Mouse (Mus musculus) liver, adult 2 months (tissue): ENCODE measurements around the gene Usp39.

Source experiments
- CTCF ChIP-seq: fragments of 200-500 bp; IDR thresholded peaks from 2 replicates; pipeline ENCODE4 v1.5.1; 2011; ENCODE audit warnings: low read depth, low read length, control low read depth
- POLR2A ChIP-seq: fragments of 200-500 bp; IDR thresholded peaks from 2 replicates; pipeline ENCODE4 v1.6.1; 2011; ENCODE audit warnings: low read length, control low read depth; ENCODE audit not compliant: insufficient read depth; ENCODE audit errors: extremely low read depth

DNA sequence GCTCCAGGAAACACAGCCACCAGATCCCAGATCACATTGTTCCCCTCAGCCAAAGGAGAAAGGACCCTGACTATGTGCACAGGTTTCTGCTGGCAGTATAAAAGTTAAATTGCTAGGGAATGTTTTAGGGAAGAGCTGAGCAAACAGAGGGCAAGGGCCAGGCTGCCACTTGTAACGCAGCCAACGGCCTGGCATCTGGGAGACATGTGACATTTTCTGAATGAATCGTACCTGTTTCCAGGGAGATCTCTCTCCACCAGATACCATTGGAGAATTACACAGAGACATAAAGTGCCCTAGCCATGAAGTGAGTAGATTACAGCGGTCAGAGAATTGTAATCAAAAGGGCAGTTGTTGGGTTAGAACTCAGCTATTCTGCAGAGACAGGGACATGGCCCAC is 28.2 kb upstream of the Usp39 start:
- TF ChIP-seq CTCF (no peak), POLR2A (no peak)
